Mouse (Mus musculus) hindbrain, embryonic 12.5 days (tissue): ENCODE results near the gene Gm17622. TPM values are rescaled to one million over a fixed set of nuclear protein-coding genes. Genes with fewer than 3 reads are reported as not detected.

Experiments
- ATAC-seq: fragments of 200-750 bp; cut with Nextera tagmentation; 2 replicates; pipeline ENCODE4 v1.8.0; 2017; ENCODE audit warnings: moderate TSS enrichment; ENCODE audit not compliant: low FRiP score
- H3K27ac ChIP-seq: fragments of 300-500 bp; sonication (generic); 2 replicates; pipeline ENCODE4 v1.5.1; 2016; ENCODE audit warnings: mild to moderate bottlenecking
- H3K27me3 ChIP-seq: fragments of 300-500 bp; sonication (generic); 2 replicates; pipeline ENCODE4 v1.6.1; 2016; ENCODE audit warnings: mild to moderate bottlenecking
- H3K36me3 ChIP-seq: fragments of 300-500 bp; sonication (generic); 2 replicates; pipeline ENCODE4 v1.6.1; 2016; ENCODE audit warnings: mild to moderate bottlenecking
- H3K4me1 ChIP-seq: fragments of 300-500 bp; sonication (generic); 2 replicates; pipeline ENCODE4 v1.6.1; 2016
- H3K4me2 ChIP-seq: fragments of 300-500 bp; sonication (generic); replicated peaks from 2 replicates; pipeline ENCODE4 v1.6.1; 2016; ENCODE audit warnings: mild to moderate bottlenecking
- H3K4me3 ChIP-seq: fragments of 300-500 bp; sonication (generic); 2 replicates; pipeline ENCODE4 v1.5.1; 2016; ENCODE audit warnings: mild to moderate bottlenecking
- H3K9ac ChIP-seq: fragments of 300-500 bp; sonication (generic); 2 replicates; pipeline ENCODE4 v1.6.1; 2016; ENCODE audit warnings: mild to moderate bottlenecking, moderate library complexity
- H3K9me3 ChIP-seq: fragments of 300-500 bp; sonication (generic); replicated peaks from 2 replicates; pipeline ENCODE4 v1.6.1; 2016; ENCODE audit warnings: mild to moderate bottlenecking
- WGBS: fragments of 180-500 bp; shearing (Covaris S2); methylation state at CpG from one replicate; pipeline ENCODE4 v1.1.7; 2016; 5-methylcytosine and 5-hydroxymethylcytosine counted together
- polyA plus RNA-seq: library from polyadenylated mRNA; unstranded; fragments of >200 nt; fragmentation: Nextera tagmentation; extraction: Ambion mirVana; gene quantifications from 2 replicates; pipeline ENCODE4 v1.2.1, GENCODE M21; 2016

Gm17622 gene
- polyA plus RNA-seq, 1 experiment from 2014 or later = not detected

DNA sequence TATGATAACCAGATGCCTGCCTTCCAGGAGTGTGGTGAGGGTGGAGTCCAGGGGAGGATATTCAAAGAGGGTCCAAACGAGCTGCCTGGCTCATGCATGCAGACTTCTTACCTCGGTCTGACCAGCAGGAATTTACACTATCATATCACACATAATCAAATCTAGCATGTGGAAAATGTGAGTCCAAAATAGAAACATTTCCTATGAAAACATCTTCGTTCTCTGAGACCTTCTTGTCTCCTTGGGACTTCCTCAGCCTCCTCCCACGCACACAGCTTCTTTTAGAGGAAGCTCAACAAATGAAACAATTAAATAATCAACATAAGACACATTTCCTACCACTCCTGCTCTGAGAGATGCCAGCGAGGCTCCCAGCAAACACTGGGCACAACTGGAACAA, 21.4 kb downstream of the Gm17622 start:
- H3K36me3 ChIP-seq = no peaks in the 10 kb centered on the region
- H3K27ac ChIP-seq = no peak overlapping the region
- H3K4me2 ChIP-seq = no peak overlapping the region
- no peak overlapping the region for H3K4me3 ChIP-seq
- H3K9ac ChIP-seq = no peak overlapping the region
- H3K27me3 ChIP-seq = no peaks in the 10 kb centered on the region
- no peaks in the 10 kb centered on the region for H3K4me1 ChIP-seq
- 77% methylated on average over 5 of the region's 5 CpGs for WGBS
- ATAC-seq = no peak
- no peaks in the 10 kb centered on the region for H3K9me3 ChIP-seq

DNA sequence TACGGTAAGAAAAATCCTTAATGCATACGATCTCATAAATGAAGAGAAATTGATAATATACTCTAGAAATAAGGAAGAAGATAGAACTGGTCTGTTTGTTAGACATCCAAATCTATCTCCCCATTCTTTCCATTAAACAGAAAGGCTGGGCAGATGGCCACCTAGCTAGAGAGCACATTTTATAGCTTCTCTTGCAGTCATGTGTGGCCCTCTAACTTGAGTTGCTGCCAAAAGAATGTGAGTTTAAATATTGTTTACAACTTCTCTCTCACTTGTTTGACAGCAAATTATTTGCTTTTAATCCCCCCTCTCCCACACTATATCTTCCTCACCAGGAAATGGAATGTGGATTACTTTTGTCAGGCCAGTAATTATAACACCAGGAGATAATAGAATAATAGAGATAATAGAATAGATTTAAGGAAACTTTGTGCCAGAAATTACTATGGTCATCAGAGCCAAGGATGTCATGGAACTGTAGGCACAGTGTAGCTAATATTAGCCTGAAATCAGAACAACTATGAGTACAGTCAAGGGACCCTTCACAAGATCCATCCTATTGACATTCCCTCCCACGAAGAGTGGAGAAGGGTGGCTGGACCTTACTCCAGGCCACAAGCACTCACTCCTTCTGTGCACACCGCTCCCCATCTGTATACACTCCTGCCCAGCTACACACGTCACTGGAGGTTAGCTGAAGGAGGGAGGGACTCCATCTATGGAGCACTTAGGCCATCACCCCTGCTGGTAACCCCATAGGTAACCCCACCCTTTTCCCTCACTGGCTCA, 23.8 kb downstream of the Gm17622 start:
- WGBS = 93% methylated on average over 5 of the region's 5 CpGs
- no peak overlapping the region for H3K9ac ChIP-seq

DNA sequence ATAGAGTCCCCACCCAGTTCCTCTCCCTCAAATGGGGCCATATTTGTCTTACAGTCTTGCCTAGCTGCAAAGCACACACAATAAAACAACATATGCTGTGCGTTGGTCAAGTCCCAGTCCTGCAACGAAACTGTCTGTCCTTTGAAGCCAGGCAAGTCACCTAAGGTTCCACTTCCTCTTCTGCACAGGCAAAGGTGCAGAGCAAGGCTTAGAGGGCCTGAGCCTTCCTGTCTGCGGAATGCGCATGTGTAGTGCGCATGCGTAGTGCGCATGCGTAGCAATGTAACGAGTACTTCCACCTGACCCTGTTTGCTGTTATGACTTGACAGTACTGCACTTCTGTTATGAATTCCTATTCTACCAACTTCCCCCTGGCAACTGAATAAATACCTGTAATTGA, 25.7 kb downstream of the Gm17622 start:
- Histone ChIP-seq H3K4me2 (no peak overlapping the region), H3K4me1 (no peaks in the 10 kb centered on the region), H3K4me3 (no peak overlapping the region), H3K27me3 (no peaks in the 10 kb centered on the region), H3K9ac (no peak overlapping the region), H3K9me3 (no peaks in the 10 kb centered on the region), H3K27ac (no peak overlapping the region), H3K36me3 (no peaks in the 10 kb centered on the region)
- ATAC-seq = no peak
- WGBS = 96% methylated on average over 9 of the region's 9 CpGs

More for the DNA sequence above, 23.8 kb downstream of the Gm17622 start:
- Histone ChIP-seq H3K9me3 (no peaks in the 10 kb centered on the region), H3K27ac (no peak overlapping the region), H3K27me3 (no peaks in the 10 kb centered on the region), H3K36me3 (no peaks in the 10 kb centered on the region), H3K4me2 (no peak overlapping the region), H3K4me1 (no peaks in the 10 kb centered on the region), H3K4me3 (no peak overlapping the region)
- ATAC-seq = no peak

DNA sequence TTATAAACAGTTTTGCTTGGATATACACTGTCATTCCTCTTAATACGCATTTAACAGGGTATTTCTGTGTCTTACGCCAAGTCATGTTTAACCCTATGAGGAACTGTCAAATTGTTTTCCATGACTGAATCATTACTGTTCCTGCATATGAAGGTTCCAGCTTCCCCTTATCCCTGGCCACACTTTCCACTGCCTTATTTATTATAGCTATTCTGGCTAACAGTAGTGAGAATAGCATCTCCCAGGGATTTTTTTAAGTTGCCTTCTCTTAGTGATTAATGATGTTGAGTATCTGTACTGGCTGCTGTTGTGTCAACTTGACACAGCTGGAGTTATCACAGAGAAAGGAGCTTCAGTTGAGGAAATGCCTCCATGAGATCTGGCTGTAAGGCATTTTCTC, 26.8 kb downstream of the Gm17622 start:
- Histone ChIP-seq H3K9ac (no peak overlapping the region), H3K4me3 (no peak overlapping the region), H3K27ac (no peak overlapping the region), H3K4me1 (no peaks in the 10 kb centered on the region), H3K4me2 (no peak overlapping the region), H3K36me3 (no peaks in the 10 kb centered on the region), H3K27me3 (no peaks in the 10 kb centered on the region), H3K9me3 (no peaks in the 10 kb centered on the region)
- no peak for ATAC-seq
- WGBS = 94% methylated on average over 2 of the region's 2 CpGs

DNA sequence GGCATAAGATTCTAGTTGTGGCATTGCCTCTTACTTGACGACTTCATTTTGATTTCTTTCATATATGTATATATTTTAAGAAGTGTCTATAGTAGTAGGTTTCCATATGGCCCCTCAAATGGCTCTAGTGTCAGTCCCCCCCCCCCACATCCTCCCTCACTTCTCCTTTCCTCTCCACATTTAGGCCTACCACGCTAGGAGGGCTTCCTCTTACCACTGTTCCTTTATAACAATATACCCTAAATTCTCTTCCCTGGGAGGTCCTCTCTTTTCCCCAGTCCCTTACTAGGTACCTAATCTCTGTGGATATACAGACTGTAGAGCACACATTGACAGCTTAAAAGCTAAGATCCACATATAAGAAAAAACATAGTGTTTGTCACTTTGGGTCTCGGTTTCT, 30.8 kb downstream of the Gm17622 start:
- H3K9me3 ChIP-seq = no peaks in the 10 kb centered on the region
- ATAC-seq = no peak
- H3K4me1 ChIP-seq = no peaks in the 10 kb centered on the region
- WGBS = 94% methylated on average over 3 of the region's 3 CpGs
- H3K36me3 ChIP-seq = no peaks in the 10 kb centered on the region
- no peak overlapping the region for H3K9ac ChIP-seq
- no peaks in the 10 kb centered on the region for H3K27me3 ChIP-seq
- H3K27ac ChIP-seq = no peak overlapping the region
- no peak overlapping the region for H3K4me3 ChIP-seq
- no peak overlapping the region for H3K4me2 ChIP-seq

DNA sequence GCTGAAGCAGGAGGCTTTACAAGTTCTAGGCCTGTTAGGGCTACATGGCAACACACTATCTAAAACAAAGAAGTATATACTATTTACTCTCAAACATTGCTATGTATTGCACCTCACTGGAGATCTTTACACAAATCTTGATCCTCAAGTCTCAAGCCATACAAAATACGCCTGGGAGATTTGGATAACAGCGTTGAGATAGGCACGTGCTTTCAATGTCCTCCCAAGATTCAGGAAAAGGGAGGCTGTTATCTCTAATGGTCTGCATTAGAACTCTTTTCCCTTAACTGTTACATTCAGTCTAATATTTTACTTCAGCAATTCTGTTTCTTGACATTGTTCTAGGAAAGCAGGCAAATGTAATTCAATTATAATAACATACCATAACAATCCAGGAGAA, 36.5 kb downstream of the Gm17622 start:
- WGBS = 95% methylated on average over 3 of the region's 3 CpGs
- Histone ChIP-seq H3K9me3 (no peaks in the 10 kb centered on the region), H3K36me3 (no peaks in the 10 kb centered on the region), H3K4me3 (no peak overlapping the region), H3K9ac (no peak overlapping the region), H3K27me3 (no peaks in the 10 kb centered on the region), H3K4me2 (no peak overlapping the region), H3K27ac (no peak overlapping the region), H3K4me1 (no peaks in the 10 kb centered on the region)
- no peak for ATAC-seq

DNA sequence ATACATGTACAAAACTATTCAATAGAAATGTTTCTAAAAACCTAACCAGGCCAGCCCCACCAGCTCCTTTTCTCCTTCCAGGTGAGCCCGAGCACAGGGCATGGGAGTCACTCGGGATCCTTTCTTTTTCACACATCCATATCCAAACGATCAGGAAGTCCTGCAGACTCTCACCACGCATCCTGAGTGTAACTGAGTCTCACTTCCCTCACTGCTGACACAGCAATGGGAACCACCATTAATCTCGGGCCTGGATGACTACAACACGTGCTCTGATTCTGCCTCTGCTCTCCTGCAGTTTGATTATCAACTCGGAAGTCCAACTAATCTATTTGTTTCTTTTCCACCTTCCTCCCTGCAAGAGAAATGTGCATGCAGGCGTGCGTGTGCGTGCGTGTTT, 37.3 kb downstream of the Gm17622 start:
- Histone ChIP-seq H3K4me3 (no peak overlapping the region), H3K9me3 (no peaks in the 10 kb centered on the region), H3K27ac (no peak overlapping the region), H3K4me2 (no peak overlapping the region), H3K4me1 (no peaks in the 10 kb centered on the region), H3K36me3 (no peaks in the 10 kb centered on the region), H3K27me3 (no peaks in the 10 kb centered on the region), H3K9ac (no peak overlapping the region)
- WGBS = 91% methylated on average over 11 of the region's 11 CpGs
- ATAC-seq = no peak

DNA sequence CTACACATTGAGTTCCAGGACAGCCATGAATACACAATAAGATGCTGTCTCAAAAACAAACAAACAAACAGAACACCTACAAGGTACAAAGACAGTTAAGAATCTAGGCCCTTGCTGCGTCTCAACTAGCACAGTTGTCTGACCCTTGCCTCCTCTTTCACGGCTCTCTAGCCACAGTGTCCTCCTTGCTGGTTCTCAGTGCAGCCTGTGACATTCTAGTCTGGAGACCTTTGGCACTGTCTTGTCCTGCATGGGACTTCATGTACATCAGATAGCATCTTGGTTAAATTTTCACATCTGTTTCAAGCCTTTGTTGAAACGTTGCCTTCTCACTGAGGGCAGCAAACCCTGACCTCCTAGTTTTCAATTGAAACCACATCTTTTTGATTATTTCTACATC, 38.2 kb downstream of the Gm17622 start:
- Histone ChIP-seq H3K27ac (no peak overlapping the region), H3K27me3 (no peaks in the 10 kb centered on the region), H3K4me3 (no peak overlapping the region), H3K9ac (no peak overlapping the region), H3K4me2 (no peak overlapping the region), H3K36me3 (no peaks in the 10 kb centered on the region), H3K4me1 (no peaks in the 10 kb centered on the region), H3K9me3 (no peaks in the 10 kb centered on the region)
- WGBS = 85% methylated on average over 3 of the region's 3 CpGs
- ATAC-seq = no peak

DNA sequence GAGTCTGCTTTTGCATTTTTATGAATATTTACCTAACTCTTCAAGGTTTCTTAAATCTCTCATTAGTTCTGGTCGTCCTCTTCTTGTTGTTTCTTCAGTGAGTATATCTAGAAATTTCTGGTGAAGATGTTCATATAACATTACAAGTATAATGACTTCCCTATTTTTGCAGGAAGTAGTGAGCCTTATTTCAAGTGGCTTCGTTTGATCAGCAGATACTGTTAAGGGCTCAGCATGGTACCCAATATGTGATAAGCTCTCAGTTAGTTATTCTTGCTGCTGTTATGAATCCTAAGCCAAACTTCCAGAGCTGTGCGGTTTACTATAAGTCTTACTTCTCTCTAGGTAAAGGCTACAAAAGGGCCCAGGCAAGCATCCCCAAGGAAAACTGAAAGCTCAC, 39.0 kb downstream of the Gm17622 start:
- H3K36me3 ChIP-seq = no peaks in the 10 kb centered on the region
- no peaks in the 10 kb centered on the region for H3K4me1 ChIP-seq
- 96% methylated on average over 3 of the region's 3 CpGs for WGBS
- H3K27me3 ChIP-seq = no peaks in the 10 kb centered on the region
- no peaks in the 10 kb centered on the region for H3K9me3 ChIP-seq
- H3K4me3 ChIP-seq = no peak overlapping the region
- no peak for ATAC-seq
- H3K27ac ChIP-seq = no peak overlapping the region
- no peak overlapping the region for H3K9ac ChIP-seq
- no peak overlapping the region for H3K4me2 ChIP-seq

DNA sequence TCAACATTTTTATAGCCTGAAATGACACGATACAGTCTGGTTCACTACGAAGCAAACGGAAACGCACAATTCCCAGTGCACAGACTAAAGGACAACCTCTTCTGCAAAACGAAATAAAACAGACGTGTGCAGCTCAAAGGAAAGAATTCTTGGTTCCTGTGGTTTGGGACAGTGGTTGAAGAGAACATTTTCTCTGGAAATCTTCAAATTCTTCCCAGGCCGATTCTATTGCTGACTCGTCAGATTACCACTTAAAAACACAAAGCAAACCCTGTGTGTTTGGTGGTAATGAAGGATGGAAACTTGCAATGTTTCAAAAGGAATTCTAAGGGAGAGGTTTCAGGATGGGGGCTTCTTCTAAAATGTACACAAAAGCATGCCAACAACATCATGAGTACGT, 39.5 kb downstream of the Gm17622 start:
- Histone ChIP-seq H3K4me1 (no peaks in the 10 kb centered on the region), H3K4me2 (no peak overlapping the region), H3K9me3 (no peaks in the 10 kb centered on the region), H3K4me3 (no peak overlapping the region), H3K9ac (no peak overlapping the region), H3K36me3 (no peaks in the 10 kb centered on the region), H3K27me3 (no peaks in the 10 kb centered on the region), H3K27ac (no peak overlapping the region)
- WGBS = 89% methylated on average over 9 of the region's 9 CpGs
- no peak for ATAC-seq

DNA sequence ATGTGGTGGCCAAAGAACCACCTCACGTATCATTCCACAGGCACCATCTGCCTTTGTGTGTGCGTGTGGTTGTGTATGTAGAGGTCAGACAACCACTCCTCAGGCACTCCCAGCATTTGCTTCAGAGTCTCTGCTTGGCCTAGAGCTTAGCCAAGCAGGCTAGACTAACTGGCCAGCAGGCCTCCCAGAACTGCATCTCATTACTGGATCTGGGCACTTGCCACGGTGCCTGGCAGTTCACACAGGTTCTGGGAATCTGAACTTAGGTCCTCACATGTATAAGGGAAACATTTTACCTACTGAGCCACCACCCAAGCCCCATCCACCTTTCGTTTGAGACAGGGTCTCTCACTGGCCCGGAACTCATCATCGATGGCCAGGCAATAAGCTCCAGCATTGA, 41.6 kb downstream of the Gm17622 start:
- no peaks in the 10 kb centered on the region for H3K27me3 ChIP-seq
- no peaks in the 10 kb centered on the region for H3K9me3 ChIP-seq
- no peak overlapping the region for H3K27ac ChIP-seq
- H3K4me3 ChIP-seq = no peak overlapping the region
- no peaks in the 10 kb centered on the region for H3K36me3 ChIP-seq
- no peaks in the 10 kb centered on the region for H3K4me1 ChIP-seq
- H3K4me2 ChIP-seq = no peak overlapping the region
- H3K9ac ChIP-seq = no peak overlapping the region
- ATAC-seq = no peak
- 92% methylated on average over 6 of the region's 6 CpGs for WGBS

DNA sequence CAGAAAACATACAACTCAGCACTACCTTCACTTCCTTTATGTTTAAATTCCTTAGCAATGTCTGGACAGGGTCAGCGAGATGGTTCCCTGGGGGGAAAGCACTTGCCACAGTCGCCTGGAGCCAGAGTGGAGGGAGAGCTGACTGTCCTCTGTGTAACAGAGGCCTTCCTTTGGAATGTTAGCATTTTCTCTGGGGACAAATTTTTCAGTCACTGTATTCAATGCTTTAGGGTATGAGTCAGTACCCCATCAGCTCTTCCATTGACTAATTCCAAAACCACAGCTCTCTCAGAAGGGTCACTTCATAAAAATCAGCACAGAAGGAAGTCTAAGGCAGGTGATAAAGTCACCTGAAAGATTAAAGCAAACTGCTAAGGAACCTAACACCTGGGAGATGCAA, 43.2 kb downstream of the Gm17622 start:
- Histone ChIP-seq H3K9ac (no peak overlapping the region), H3K4me1 (no peaks in the 10 kb centered on the region), H3K36me3 (no peaks in the 10 kb centered on the region), H3K9me3 (no peaks in the 10 kb centered on the region), H3K4me3 (no peak overlapping the region), H3K27ac (no peak overlapping the region), H3K27me3 (no peaks in the 10 kb centered on the region), H3K4me2 (no peak overlapping the region)
- WGBS = 58% methylated on average over 2 of the region's 2 CpGs
- no peak for ATAC-seq

DNA sequence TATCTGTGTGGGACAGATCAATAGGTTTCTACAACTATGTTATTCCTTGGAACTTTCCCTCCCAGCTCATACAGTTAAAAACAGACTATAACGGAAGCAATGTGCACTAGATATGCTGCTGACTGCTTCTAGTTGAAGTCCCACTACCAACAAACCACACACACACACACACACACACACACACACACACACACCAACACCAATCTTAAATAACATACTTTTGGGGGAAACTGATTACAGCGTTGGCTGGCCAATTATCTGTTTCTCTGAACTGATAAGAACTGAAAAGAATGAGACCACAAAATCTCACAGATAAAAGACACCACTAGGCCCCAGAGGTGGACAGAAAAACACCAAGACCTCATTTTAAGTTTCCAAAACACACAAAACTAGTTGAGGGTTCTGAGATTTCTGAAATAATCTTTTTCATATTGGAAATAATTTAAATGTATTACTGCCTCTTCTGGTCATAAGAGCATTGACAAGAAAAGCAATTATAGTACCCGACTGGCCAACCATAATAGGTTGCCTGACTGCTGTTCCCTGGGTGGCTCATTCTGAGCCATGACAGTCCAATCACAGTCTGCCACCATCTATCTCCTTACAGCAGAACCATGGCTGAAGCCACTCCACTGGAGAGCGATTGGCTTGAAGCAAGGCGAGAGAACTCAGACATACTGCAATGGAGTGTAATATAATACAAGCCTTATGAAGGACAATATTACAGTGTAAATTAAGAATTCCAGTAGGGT, 46.5 kb downstream of the Gm17622 start:
- Histone ChIP-seq H3K4me2 (no peak overlapping the region), H3K27me3 (no peaks in the 10 kb centered on the region), H3K27ac (no peak overlapping the region), H3K9me3 (no peaks in the 10 kb centered on the region), H3K4me1 (no peaks in the 10 kb centered on the region), H3K9ac (no peak overlapping the region), H3K4me3 (no peak overlapping the region), H3K36me3 (no peaks in the 10 kb centered on the region)
- WGBS = 84% methylated on average over 5 of the region's 5 CpGs
- ATAC-seq = no peak
